Mouse (Mus musculus) 416B (cell line): ENCODE results near the gene Prr12.

Experiments
- DNase-seq: peaks from one replicate; pipeline ENCODE4 v3.0.0; 2011; ENCODE audit warnings: low read depth

The Prr12 gene

GRCm38 (mm10) chr7:45077322-45077721 lies 24.6 kb upstream of the Prr12 start:
- no peak for DNase-seq

GRCm38 (mm10) chr7:45076501-45076900 lies 23.8 kb upstream of the Prr12 start:
- no peak for DNase-seq

- DNase-seq: peak; percentile 53
Measured at GRCm38 (mm10) chr7:45075405-45075804, 22.7 kb upstream of the Prr12 start.

GRCm38 (mm10) chr7:45073949-45074348 lies 21.3 kb upstream of the Prr12 start:
- no peak for DNase-seq

- peak; percentile 82 for DNase-seq
Measured at GRCm38 (mm10) chr7:45073171-45073707, 20.6 kb upstream of the Prr12 start.

- peak; percentile 80 for DNase-seq
Measured at GRCm38 (mm10) chr7:45072230-45072629, 19.5 kb upstream of the Prr12 start.

GRCm38 (mm10) chr7:45069671-45070070 lies 17.0 kb upstream of the Prr12 start:
- DNase-seq: no peak

GRCm38 (mm10) chr7:45068000-45068318 lies 15.3 kb upstream of the Prr12 start:
- DNase-seq: peak; percentile 90

- DNase-seq: peak; percentile 72
Measured at GRCm38 (mm10) chr7:45067190-45067999, 14.7 kb upstream of the Prr12 start.

- DNase-seq: peak; percentile 100
Measured at GRCm38 (mm10) chr7:45062239-45062835, 9.7 kb upstream of the Prr12 start, which contains the start of the genes Nosip and Prrg2. TSS of gene Nosip (plus strand) at chr7:45062429. TSS of gene Prrg2 (minus strand) at chr7:45062677.

GRCm38 (mm10) chr7:45061532-45062075 lies 8.9 kb upstream of the Prr12 start:
- no peak for DNase-seq

GRCm38 (mm10) chr7:45060632-45061122 lies 8.0 kb upstream of the Prr12 start:
- DNase-seq: no peak

GRCm38 (mm10) chr7:45058607-45059571 lies 6.2 kb upstream of the Prr12 start:
- no peak for DNase-seq

- no peak for DNase-seq
Measured at GRCm38 (mm10) chr7:45056972-45057348, 4.3 kb upstream of the Prr12 start.

- no peak for DNase-seq
Measured at GRCm38 (mm10) chr7:45056329-45056971, 3.8 kb upstream of the Prr12 start.

- DNase-seq: peak; percentile 100
Measured at GRCm38 (mm10) chr7:45053931-45054510, 1.3 kb upstream of the Prr12 start.

GRCm38 (mm10) chr7:45053117-45053930 lies 643 bp upstream of the Prr12 start:
- DNase-seq: peak; percentile 92

- DNase-seq: no peak
Measured at GRCm38 (mm10) chr7:45052181-45052861, 360 bp downstream of the Prr12 start.

GRCm38 (mm10) chr7:45051601-45051974 lies 1.1 kb downstream of the Prr12 start:
- DNase-seq: no peak
